Mouse (Mus musculus) embryonic facial prominence, embryonic 14.5 days (tissue): ENCODE results near the gene Spats2. TPM values are rescaled to one million over a fixed set of nuclear protein-coding genes. Genes with fewer than 3 reads are reported as not detected.

Source experiments
- ATAC-seq: fragments of 200-750 bp; cut with Nextera tagmentation; 2 replicates; pipeline ENCODE4 v1.8.0; 2017; ENCODE audit warnings: low read depth, moderate number of reproducible peaks, moderate TSS enrichment
- DNase-seq: peaks from one replicate; pipeline ENCODE4 v3.0.0-alpha.2; 2015; ENCODE audit warnings: low spot score
- H3K27ac ChIP-seq: fragments of 300-500 bp; sonication (generic); replicated peaks from 2 replicates; pipeline ENCODE4 v1.5.1; 2014; ENCODE audit warnings: low read depth, mild to moderate bottlenecking, low read length, moderate library complexity
- H3K27me3 ChIP-seq: fragments of 300-500 bp; sonication (generic); replicated peaks from 2 replicates; pipeline ENCODE4 v1.6.1; 2014; ENCODE audit warnings: low read length; ENCODE audit not compliant: control insufficient read depth, insufficient read depth
- H3K36me3 ChIP-seq: fragments of 300-500 bp; sonication (generic); 2 replicates; pipeline ENCODE4 v1.6.1; 2014; ENCODE audit warnings: low read length, mixed read lengths; ENCODE audit not compliant: control insufficient read depth, insufficient read depth
- H3K4me1 ChIP-seq: fragments of 300-500 bp; sonication (generic); 2 replicates; pipeline ENCODE4 v1.6.1; 2014; ENCODE audit warnings: antibody characterized with exemption, low read length; ENCODE audit not compliant: control insufficient read depth, insufficient read depth
- H3K4me2 ChIP-seq: fragments of 300-500 bp; sonication (generic); 2 replicates; pipeline ENCODE4 v1.6.1; 2014; ENCODE audit warnings: low read depth, mild to moderate bottlenecking, low read length, moderate library complexity, mixed read lengths
- H3K4me3 ChIP-seq: fragments of 300-500 bp; sonication (generic); 2 replicates; pipeline ENCODE4 v1.5.1; 2014; ENCODE audit warnings: low read depth, mild to moderate bottlenecking, low read length
- H3K9ac ChIP-seq: fragments of 300-500 bp; sonication (generic); 2 replicates; pipeline ENCODE4 v1.6.1; 2014; ENCODE audit warnings: low read depth, mild to moderate bottlenecking, low read length, moderate library complexity, mixed read lengths
- H3K9me3 ChIP-seq: fragments of 300-500 bp; sonication (generic); 2 replicates; pipeline ENCODE4 v1.6.1; 2016; ENCODE audit warnings: low read length; ENCODE audit not compliant: control insufficient read depth
- WGBS: fragments of 180-500 bp; shearing (Covaris S2); extraction: QIAGEN DNeasy Blood & Tissue Kit; methylation state at CpG from one replicate; pipeline ENCODE4 v1.1.7; 2014; 5-methylcytosine and 5-hydroxymethylcytosine counted together
- polyA plus RNA-seq: library from polyadenylated mRNA; unstranded; fragments of >200 nt; fragmentation: Nextera tagmentation; extraction: Ambion mirVana; gene quantifications from 2 replicates; pipeline ENCODE4 v1.2.1, GENCODE M21; 2014

Gene Spats2
- polyA plus RNA-seq, 1 experiment from 2014 or later, result 35.5 TPM

DNA sequence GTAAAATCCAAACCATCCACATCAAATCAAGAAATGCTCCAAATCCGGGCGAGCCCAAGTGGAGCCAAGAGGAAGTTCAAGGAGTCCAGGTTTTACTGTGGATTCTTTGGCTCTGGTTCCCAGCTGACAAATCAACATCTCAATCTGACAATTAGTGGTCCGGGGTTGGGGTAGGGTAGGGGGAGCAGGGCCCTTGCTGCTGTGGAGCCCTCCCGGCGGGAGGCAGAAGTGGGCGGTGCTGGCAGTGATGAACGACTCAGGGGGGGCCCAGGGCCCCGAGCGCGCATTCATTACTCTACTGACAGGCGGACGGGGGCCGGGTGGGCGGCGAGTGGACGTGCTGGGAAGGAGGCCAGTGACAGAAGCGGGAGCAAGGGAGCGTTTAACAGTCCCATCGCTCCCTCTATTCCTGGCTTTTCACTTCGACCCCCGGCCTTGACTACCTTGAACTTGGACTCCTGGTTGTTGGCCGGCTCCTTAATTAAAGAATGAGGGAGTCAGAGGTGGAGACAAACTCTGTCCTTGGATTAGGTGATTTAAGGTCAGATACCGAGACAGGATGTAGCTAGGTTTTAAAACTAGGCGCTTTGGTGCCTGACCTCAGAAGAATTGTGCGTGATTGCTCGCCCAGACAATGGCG, 31.0 kb upstream of the Spats2 start:
- Histone ChIP-seq H3K4me3 (peak overlapping the region; percentile 21; the same call in 1 of the 2 replicates), H3K36me3 (no peaks in the 10 kb centered on the region), H3K9ac (no peak overlapping the region), H3K27me3 (peaks cover 97% of the 10 kb centered on the region), H3K27ac (no peak overlapping the region), H3K4me2 (peak overlapping the region; percentile 42), H3K4me1 (peaks cover 25% of the 10 kb centered on the region), H3K9me3 (no peaks in the 10 kb centered on the region)
- ATAC-seq, result peak; percentile 24; the same call in 1 of the 2 replicates
- 1% methylated on average over 26 of the region's 27 CpGs for WGBS
- DNase-seq, result peak; percentile 59

DNA sequence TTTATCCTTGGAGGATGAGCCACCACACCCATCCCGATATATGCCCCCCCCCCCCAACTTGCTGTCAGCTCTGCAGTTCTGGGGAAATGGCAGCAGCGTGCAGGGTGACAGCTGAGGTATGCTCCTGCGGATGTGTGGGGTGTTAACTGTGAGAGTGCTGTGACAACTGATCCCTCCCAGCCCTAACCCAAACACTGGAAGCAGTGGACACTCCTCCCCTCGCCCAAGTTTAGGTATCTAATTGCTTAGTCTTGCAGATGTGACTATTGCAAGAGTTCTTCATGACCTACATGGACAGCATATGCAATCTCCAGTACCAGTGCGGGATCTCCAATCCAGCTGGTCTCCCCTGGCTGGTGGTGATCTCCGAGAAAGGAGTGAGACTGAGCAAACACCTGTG, 30.4 kb upstream of the Spats2 start:
- Histone ChIP-seq H3K9ac (no peak overlapping the region), H3K4me2 (no peak overlapping the region), H3K27ac (no peak overlapping the region), H3K27me3 (peaks cover 97% of the 10 kb centered on the region), H3K36me3 (no peaks in the 10 kb centered on the region), H3K9me3 (no peaks in the 10 kb centered on the region), H3K4me1 (peaks cover 25% of the 10 kb centered on the region), H3K4me3 (no peak overlapping the region)
- 7% methylated on average over 6 of the region's 6 CpGs for WGBS
- DNase-seq, result no peak
- ATAC-seq, result no peak

DNA sequence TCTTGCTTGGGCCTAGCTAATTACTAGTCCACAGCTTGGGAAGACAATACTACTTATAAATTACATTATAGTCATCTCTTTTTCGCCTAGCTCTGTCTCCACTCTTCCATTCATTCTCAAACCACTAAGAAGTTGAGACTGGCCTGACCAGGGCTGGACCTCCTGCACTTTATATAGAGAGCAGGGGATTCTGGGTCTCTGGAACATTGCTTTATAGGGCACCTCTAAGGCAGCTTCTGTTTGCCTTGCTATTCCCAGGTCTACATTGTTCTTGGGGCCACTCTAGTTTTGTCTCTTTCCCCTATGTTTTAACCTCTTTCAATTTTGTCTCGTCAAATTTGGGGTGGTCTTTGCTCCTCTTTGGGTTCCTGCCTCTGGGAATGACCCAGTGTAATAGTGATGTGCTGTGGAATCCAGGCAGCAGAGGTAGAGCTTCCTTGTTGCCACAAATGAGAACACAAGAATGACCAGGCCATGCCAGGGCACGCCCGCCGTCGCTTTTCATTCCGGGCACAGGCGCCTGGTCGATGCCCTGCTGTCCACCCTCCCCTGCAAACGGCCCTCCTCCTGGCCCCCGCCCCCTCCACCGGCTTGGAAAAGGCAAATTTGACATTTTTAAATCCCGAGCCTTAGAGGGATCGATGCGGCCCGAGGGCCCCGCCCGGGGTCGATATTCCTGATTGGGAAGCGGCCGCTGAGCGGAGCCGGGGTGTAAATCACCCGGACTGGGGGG, 29.5 kb upstream of the Spats2 start:
- no peaks in the 10 kb centered on the region for H3K36me3 ChIP-seq
- no peak for ATAC-seq
- peaks cover 91% of the 10 kb centered on the region for H3K27me3 ChIP-seq
- WGBS, result 4% methylated on average over 23 of the region's 24 CpGs
- H3K4me1 ChIP-seq, result peaks cover 25% of the 10 kb centered on the region
- H3K4me2 ChIP-seq, result peak overlapping the region; percentile 61
- no peak overlapping the region for H3K27ac ChIP-seq
- H3K4me3 ChIP-seq, result peak overlapping the region; percentile 39
- no peaks in the 10 kb centered on the region for H3K9me3 ChIP-seq
- DNase-seq, result no peak
- peak overlapping the region; percentile 9; the same call in 1 of the 2 replicates for H3K9ac ChIP-seq

DNA sequence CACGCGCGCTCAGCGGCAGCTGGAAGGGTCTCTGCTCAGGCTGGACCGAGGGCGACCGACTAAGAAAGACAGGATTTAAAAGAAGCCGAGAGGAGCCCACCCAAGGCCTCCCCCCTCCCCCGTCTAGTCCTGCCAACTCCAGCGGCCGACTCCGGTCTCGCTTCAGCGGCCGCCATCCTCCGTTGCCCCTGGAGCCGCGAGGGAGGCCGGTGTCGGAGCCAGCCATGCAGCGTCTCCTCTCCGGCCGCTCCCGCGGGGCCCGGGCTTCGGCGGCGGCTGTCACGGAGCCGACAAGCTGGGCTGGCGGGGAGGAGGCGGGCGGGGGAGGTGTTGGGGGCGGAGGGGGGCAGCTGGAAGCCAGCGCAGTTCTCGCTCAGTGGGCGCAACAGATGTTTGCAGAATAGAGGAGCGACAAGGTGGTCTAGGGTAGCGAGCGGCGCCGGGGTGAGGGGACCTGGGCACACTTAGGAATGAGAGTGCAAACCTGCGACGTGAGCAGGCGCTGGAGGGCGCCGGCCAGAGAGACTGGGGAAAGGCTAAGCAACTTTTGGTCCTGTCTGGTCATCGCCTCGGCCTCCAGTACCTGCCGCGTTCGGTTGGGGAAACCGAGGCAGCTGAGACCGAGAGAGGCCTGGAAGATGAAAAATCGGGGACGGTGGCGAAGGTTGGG, 28.8 kb upstream of the Spats2 start:
- Histone ChIP-seq H3K9me3 (no peaks in the 10 kb centered on the region), H3K4me2 (peak overlapping the region; percentile 61), H3K4me1 (peaks cover 25% of the 10 kb centered on the region), H3K27ac (no peak overlapping the region), H3K9ac (peak overlapping the region; percentile 9; the same call in 1 of the 2 replicates), H3K27me3 (peaks cover 87% of the 10 kb centered on the region), H3K4me3 (peak overlapping the region; percentile 39), H3K36me3 (no peaks in the 10 kb centered on the region)
- DNase-seq (no peak), ATAC-seq (no peak)
- under 1% methylated on average over 48 of the region's 58 CpGs for WGBS

DNA sequence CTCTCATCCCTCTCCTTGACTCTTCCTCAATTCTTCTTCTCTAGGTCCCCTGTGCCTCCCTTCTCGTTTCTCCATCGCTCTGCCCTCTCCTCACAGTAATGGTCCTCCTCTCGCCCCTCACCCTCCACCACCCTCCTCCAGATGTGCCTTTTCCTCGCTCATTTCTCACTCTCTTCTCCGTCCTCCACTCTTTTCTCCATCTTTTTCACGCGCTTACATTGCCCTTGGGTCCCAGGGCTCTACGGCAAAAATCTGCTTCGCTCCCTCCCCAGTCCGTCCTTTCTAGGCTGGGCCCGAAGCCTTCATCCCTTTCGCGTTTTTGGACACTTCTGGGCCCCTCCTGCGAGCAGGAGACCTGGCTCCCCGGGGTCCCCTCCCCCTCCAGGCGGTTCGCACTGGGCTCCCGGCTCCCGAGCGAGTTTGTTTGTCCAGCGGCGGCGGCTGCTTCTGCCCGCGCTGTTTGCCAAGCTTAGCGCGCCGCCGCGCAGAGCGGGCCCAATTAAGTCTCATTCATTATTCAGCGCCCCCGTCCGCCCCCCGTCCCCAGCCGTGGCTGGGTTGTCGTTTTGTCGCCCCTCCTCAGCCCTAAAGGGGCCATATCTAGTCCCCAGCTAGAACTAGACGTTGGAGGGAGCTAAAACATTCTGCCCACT, 27.8 kb upstream of the Spats2 start:
- no peak for ATAC-seq

DNA sequence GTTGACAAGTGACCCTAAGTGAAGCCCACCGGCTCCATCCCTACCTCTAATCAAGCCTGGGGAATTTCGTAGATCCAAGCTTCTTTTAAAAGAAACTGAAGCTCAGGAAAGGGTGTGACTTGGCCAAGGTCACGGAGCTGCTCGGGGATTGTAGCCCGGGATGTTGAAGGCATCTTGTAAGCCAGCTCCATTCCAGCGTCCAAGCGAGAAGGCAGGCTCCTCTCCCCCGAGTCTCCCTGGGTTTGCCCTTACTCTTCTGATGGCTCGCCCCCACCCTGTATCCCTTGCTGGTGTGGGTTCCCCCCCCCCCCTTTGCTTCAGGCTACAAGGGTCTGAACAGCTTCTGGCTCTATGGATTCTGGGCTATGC, 27.2 kb upstream of the Spats2 start:
- H3K9me3 ChIP-seq, result no peaks in the 10 kb centered on the region
- H3K4me3 ChIP-seq, result peak overlapping the region; percentile 39
- peaks cover 25% of the 10 kb centered on the region for H3K4me1 ChIP-seq
- no peak overlapping the region for H3K27ac ChIP-seq
- 2% methylated on average over 8 of the region's 9 CpGs for WGBS
- ATAC-seq (no peak), DNase-seq (no peak)
- peaks cover 72% of the 10 kb centered on the region for H3K27me3 ChIP-seq
- no peak overlapping the region for H3K9ac ChIP-seq
- peak overlapping the region; percentile 61 for H3K4me2 ChIP-seq
- no peaks in the 10 kb centered on the region for H3K36me3 ChIP-seq

More for the DNA sequence above, 27.8 kb upstream of the Spats2 start:
- Histone ChIP-seq H3K27me3 (peaks cover 77% of the 10 kb centered on the region), H3K9ac (peak overlapping the region; percentile 37; the same call in 1 of the 2 replicates), H3K9me3 (no peaks in the 10 kb centered on the region), H3K4me2 (peak overlapping the region; percentile 61), H3K27ac (no peak overlapping the region), H3K4me3 (peak overlapping the region; percentile 39), H3K4me1 (peaks cover 25% of the 10 kb centered on the region), H3K36me3 (no peaks in the 10 kb centered on the region)
- no peak for DNase-seq
- WGBS, result 1% methylated on average over 32 of the region's 39 CpGs

DNA sequence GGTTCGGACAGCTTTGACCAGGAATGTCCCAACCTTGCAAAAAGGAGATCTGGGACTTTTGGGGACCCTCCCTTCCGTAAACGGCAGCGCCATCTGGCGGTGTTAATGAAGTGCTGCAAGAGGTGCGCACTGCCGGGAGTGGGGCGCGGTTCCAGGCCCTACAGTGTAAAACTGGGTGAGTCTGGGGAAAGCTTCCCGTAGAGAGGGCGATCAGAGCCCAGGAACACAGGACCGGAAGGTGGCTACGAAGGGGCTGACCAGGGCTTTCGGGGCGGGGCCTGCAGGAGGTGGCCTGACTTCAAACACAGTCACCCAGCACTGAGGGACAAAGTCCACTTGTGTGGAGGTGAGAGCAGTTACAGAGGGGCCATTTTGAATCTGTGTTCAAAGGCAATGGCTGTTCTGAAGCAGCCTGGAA, 26.6 kb upstream of the Spats2 start:
- no peak overlapping the region for H3K9ac ChIP-seq
- H3K4me3 ChIP-seq, result peak overlapping the region; percentile 39
- ATAC-seq, result peak; percentile 60
- no peaks in the 10 kb centered on the region for H3K36me3 ChIP-seq
- H3K4me1 ChIP-seq, result peaks cover 21% of the 10 kb centered on the region
- no peak overlapping the region for H3K27ac ChIP-seq
- H3K9me3 ChIP-seq, result no peaks in the 10 kb centered on the region
- under 1% methylated on average over 15 of the region's 15 CpGs for WGBS
- peaks cover 66% of the 10 kb centered on the region for H3K27me3 ChIP-seq
- peak; percentile 38 for DNase-seq
- H3K4me2 ChIP-seq, result peak overlapping the region; percentile 61

DNA sequence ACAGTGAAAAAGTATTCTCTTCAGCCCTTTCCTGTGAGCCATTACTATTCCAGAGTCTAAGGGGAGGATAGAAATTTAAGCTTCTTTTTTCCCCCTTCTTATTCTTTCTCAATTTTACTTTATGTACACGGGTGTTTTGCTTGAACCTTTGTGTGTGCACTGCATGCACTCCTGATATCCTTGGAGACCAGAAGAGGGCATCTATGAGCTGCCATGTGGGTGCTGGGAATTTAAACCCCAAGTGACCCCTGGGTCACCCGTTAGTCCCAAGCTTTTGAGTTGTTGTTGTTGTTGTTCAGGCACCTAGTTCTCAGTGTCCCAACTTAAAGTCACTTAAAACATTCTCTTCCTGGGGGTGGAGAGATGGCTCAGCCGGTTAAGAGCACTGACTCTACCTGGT, 25.7 kb upstream of the Spats2 start:
- WGBS, result 50% methylated on average over 3 of the region's 3 CpGs
- ATAC-seq (no peak), DNase-seq (no peak)
- Histone ChIP-seq H3K9me3 (no peaks in the 10 kb centered on the region), H3K36me3 (no peaks in the 10 kb centered on the region), H3K4me2 (no peak overlapping the region), H3K27me3 (peaks cover 59% of the 10 kb centered on the region), H3K4me3 (no peak overlapping the region), H3K27ac (no peak overlapping the region), H3K4me1 (peaks cover 18% of the 10 kb centered on the region), H3K9ac (no peak overlapping the region)
